Mouse (Mus musculus) adrenal gland, postnatal 0 days (tissue): ENCODE results near the gene Vmn1r113. TPM values are rescaled to one million over a fixed set of nuclear protein-coding genes. Genes with fewer than 3 reads are reported as not detected.

Experiments
- polyA plus RNA-seq: library from polyadenylated mRNA; unstranded; fragments of >200 nt; fragmentation: Nextera tagmentation; extraction: Ambion mirVana; gene quantifications from 2 replicates; pipeline ENCODE4 v1.2.1, GENCODE M21; 2015

Gene Vmn1r113
- not detected in 2 replicates for polyA plus RNA-seq

GRCm38 (mm10) chr7:20786985-20787384, at the start of gene Vmn1r113:
TSS of gene Vmn1r113 (plus strand) at chr7:20787285.

GRCm38 (mm10) chr7:20770885-20771284, 16.2 kb upstream of the Vmn1r113 start, which contains the start of gene Vmn1r112:
TSS of gene Vmn1r112 (plus strand) at chr7:20771185.

GRCm38 (mm10) chr7:20812086-20812485, 25.0 kb downstream of the Vmn1r113 start, which contains the start of gene Vmn1r114:
TSS of gene Vmn1r114 (minus strand) at chr7:20812186.

Other genes starting within 250 kb of the Vmn1r113 start
- not detected in 2 replicates for gene Gm5726, start 241.5 kb upstream of the Vmn1r113 start, polyA plus RNA-seq
- not detected in 2 replicates for gene Gm4141, start 211.0 kb upstream of the Vmn1r113 start, polyA plus RNA-seq
- gene Gm4513, start 188.3 kb upstream of the Vmn1r113 start, polyA plus RNA-seq: 0.16 TPM in 1 of 2 replicates, not detected in the other
- gene Vmn1r107, start 118.4 kb upstream of the Vmn1r113 start, polyA plus RNA-seq: not detected in 2 replicates
- gene Vmn1r111, start 84.1 kb upstream of the Vmn1r113 start, polyA plus RNA-seq: not detected in 2 replicates
- gene Gm10668, start 56.7 kb upstream of the Vmn1r113 start, polyA plus RNA-seq: not detected in 2 replicates
- gene Vmn1r112, start 16.1 kb upstream of the Vmn1r113 start, polyA plus RNA-seq: not detected in 2 replicates
- not detected in 2 replicates for gene Vmn1r114, start 24.9 kb downstream of the Vmn1r113 start, polyA plus RNA-seq
- not detected in 2 replicates for gene Vmn1r115, start 57.7 kb downstream of the Vmn1r113 start, polyA plus RNA-seq
- gene Vmn1r116, start 85.0 kb downstream of the Vmn1r113 start, polyA plus RNA-seq: not detected in 2 replicates
- not detected in 2 replicates for gene Vmn1r117, start 96.8 kb downstream of the Vmn1r113 start, polyA plus RNA-seq
- gene Vmn1r118, start 125.1 kb downstream of the Vmn1r113 start, polyA plus RNA-seq: not detected in 2 replicates
- gene Vmn1r119, start 225.2 kb downstream of the Vmn1r113 start, polyA plus RNA-seq: not detected in 2 replicates